Mouse (Mus musculus): ENCODE measurements around the gene Grap2.

The Grap2 gene

GRCm38 (mm10) chr15:80572291-80572690, at the start of gene Grap2:
Grap2 (plus strand) TSS chr15:80572594.
- no peak for DNase-seq (ENCODE audit: low spot score)

DNA sequence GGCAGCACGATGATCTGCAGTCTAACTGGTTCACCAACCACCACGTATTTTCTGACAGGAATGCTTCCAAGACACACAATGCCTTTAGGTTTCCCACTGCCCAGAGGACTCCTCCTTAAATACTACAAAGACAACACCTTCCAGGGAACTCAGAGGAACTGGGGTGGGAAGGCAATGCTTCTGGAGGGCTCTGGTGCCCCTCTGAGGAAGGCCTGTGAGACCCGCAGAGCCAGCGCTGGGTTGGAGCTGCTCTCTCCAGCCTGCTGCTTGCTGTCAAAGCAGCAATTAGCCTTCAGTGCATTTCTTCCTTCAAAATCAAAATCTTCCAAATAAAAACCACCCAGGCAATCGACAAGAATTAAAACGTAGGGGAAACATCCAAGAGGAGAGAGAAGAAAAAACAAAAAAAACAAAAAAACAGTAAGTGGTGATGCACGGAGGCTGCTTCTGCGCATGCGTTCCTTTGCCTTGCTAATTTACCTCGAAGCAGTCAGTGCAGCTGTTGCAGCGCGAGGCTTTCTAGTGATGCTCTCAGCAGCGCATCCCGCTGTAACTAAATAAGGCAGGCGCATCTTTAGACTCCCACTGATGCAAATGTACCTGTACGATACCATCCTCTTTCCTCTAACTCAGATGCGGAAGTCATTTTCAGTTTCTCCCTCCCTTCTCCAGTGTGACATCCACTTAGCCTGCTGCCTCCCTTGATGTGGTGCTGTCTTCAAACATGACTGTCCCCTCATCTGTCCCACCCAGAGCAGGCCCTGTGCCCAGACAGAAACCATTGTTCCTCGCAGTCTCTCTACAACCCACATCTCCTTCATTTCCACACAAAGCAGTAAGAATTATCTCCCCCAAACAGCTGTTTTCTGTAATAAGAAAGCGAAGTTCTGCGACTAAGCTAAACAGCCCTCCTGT, 42.2 kb upstream of the Grap2 start:
- no peak for DNase-seq (ENCODE audit: low spot score)

DNA sequence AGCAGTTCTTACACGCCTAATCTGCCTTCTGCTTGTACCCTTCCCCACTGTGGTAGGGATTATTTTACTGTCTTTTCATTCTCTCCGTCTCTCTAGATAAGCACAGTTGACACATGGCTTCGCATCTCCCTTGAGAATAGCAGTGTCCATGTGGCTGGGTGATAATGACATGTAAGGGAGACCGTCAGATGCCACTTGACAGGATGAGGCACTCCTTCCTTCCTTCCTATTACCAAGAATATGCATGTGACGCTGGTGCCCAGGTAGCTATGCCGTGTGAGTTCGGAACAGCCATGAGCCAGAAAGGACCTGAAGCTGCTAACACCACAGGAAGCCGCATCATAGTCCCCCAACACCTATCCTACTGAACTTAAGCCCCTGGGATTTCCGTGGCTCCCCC, 41.4 kb upstream of the Grap2 start:
- DNase-seq (ENCODE audit: low spot score), result no peak

DNA sequence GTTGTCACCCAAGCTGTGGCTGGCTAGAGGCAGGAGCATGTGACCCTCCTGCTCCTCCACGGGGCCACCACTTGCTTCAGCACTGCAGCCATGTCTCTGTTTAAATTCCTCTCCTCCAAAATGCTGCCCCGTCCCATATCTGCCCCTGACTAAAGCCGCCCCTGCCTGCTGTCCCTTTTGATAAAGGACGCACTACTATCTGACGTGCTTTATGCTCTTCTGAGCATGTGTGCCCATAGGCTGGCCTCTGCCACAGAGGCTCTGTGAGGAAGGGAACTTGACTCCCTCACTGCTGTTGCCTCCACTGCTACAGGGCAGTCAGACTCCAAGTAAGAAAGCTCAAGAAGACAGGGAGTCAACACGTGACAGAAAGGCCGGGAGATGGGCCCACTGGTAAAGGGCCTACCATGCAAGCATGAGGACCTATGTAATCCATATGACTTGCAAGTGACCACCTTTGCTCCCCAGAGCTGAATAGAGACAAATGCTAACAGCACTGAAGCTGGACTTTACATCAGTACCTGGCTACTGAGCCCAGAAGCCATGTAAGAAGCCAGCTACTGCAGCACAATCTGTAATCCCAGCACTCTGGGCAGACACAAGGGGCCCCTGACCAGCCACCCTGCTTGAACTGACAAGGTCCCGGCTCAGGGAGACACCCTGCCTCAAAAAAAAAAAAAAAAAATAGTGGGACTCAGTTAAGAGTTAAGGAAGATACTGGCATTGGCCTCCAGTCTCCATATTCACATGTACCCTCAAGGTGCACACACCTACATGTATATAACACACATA, 39.9 kb upstream of the Grap2 start:
- no peak for DNase-seq (ENCODE audit: low spot score)

- DNase-seq (ENCODE audit: low spot score), result no peak
Measured at GRCm38 (mm10) chr15:80533274-80533673, 39.1 kb upstream of the Grap2 start.

- no peak for DNase-seq (ENCODE audit: low spot score)
Measured at GRCm38 (mm10) chr15:80536051-80536450, 36.3 kb upstream of the Grap2 start.

DNA sequence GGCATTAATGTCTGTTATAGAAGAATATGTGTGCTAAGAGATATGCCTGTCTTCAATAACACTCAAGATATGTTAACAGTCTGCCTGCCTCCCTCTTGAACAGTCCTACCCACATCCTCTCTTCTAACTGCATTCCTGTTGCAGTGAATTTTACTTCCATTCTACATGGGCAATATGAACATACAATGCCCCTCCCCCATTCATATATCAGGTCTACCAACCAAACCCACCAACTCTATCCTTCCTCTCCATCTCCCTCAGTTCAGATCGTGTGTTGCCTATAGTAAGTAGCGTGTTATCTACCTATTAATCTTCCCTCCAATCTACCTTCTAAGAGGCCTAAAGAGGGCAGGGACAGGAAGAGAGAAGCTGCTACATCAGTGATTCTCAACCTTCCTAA, 34.3 kb upstream of the Grap2 start:
- DNase-seq (ENCODE audit: low spot score), result no peak

GRCm38 (mm10) chr15:80538671-80539340, 33.6 kb upstream of the Grap2 start:
- DNase-seq (ENCODE audit: low spot score), result no peak

DNA sequence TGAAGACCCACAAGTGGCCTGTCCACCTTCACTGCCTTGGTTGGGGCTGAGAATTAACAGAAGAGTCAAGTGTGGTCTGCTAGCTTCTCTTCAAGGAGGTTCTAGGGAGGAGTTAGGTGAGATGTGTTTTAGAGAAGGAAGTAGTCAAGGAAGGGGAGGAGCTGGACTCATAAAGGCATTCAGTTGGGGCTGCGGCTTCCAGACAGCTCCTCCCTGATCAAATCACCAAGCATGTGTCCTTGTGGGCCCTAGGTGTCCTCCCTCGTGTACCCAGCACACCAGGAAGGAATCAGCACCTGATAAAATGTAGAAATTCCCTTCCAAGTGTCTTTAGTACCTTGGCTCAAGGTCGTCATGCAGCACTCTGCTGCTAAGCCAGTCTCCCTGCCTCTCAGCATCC, 28.3 kb upstream of the Grap2 start:
- DNase-seq (ENCODE audit: low spot score), result no peak

GRCm38 (mm10) chr15:80545430-80545829, 27.0 kb upstream of the Grap2 start:
- no peak for DNase-seq (ENCODE audit: low spot score)

GRCm38 (mm10) chr15:80554860-80555822, 17.3 kb upstream of the Grap2 start:
- DNase-seq (ENCODE audit: low spot score), result no peak

DNA sequence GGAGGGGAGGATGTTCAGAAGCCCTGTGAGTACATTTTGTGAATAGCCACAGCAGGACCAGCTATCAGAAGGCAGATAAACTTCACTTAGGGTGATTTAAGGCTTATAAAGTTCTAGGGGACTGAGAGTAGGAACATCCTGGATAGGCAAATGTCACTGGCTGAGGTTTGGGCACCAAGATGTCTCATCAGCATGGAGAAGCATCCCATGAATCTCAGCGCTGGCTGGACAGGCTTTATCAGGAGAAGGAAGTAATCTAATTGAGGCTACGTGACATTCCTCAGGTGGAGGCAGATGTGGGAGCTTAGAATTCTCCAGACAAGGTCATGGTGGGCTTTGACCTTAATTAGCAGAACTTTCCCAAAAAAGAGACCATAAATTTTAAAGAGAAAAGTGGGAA, 16.4 kb upstream of the Grap2 start:
- no peak for DNase-seq (ENCODE audit: low spot score)

DNA sequence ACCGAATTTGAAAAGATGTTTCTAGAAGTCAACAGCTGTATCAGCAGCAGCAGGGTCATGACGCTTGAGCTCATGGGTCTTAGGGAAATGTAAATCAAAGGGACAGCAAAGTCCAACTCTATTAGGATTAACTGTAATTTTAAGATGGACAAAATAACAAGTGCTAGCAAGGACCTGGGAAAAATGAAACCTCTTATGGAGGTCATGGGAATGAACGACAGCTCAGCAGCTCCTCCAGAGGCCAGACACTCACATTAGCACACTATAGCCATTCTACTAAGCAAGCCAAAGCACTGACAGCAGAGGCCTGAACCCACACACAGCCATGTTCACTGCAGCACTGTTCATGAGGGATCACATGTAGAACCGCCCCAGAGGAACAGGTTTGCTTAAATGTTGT, 14.6 kb upstream of the Grap2 start:
- DNase-seq (ENCODE audit: low spot score), result no peak

GRCm38 (mm10) chr15:80559534-80559933, 12.9 kb upstream of the Grap2 start:
- no peak for DNase-seq (ENCODE audit: low spot score)

DNA sequence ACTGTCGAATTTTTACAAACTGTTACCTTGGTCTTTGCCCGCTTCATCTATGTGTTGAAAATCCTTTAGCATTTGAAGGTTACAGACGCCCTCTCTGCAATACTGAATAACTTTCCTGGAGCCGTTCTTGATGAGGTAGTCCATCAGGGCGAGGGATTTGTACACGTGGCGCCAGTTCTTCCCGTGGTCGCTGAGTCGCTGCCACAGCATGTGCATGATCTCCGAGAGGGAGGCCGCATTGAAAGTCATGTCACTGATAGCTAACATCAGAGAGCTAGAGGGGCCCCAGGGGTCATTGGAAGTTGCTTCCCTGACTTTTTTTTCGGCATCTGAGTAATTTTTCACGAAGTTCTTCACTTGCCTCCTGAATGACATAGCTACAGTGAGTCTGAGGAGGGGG, 12.4 kb upstream of the Grap2 start:
- DNase-seq (ENCODE audit: low spot score), result no peak

- no peak for DNase-seq (ENCODE audit: low spot score)
Measured at GRCm38 (mm10) chr15:80560646-80561580, 11.5 kb upstream of the Grap2 start.

GRCm38 (mm10) chr15:80562446-80562845, 9.9 kb upstream of the Grap2 start:
- no peak for DNase-seq (ENCODE audit: low spot score)

GRCm38 (mm10) chr15:80563634-80564208, 8.7 kb upstream of the Grap2 start:
- no peak for DNase-seq (ENCODE audit: low spot score)

- no peak for DNase-seq (ENCODE audit: low spot score)
Measured at GRCm38 (mm10) chr15:80565106-80565665, 7.2 kb upstream of the Grap2 start, which contains the start of gene Enthd1. Enthd1 (minus strand) TSS chr15:80565156.

All from ovary, postnatal 36 days (tissue).